Mouse (Mus musculus) forebrain, postnatal 0 days (tissue): ENCODE measurements around the gene Agrn. TPM values are rescaled to one million over a fixed set of nuclear protein-coding genes. Genes with fewer than 3 reads are reported as not detected.

Source experiments
- ATAC-seq: fragments of 200-750 bp; cut with Nextera tagmentation; 2 replicates; pipeline ENCODE4 v1.8.0; 2017; ENCODE audit warnings: mild to moderate bottlenecking, moderate library complexity
- DNase-seq: peaks from one replicate; pipeline ENCODE4 v3.0.0-alpha.2; 2015
- H3K27ac ChIP-seq: fragments of 300-500 bp; sonication (generic); 2 replicates; pipeline ENCODE4 v1.5.1; 2014; ENCODE audit warnings: low read depth, mild to moderate bottlenecking, antibody characterized with exemption, low read length, moderate library complexity, mixed read lengths
- H3K27me3 ChIP-seq: fragments of 300-500 bp; sonication (generic); 2 replicates; pipeline ENCODE4 v1.6.1; 2014; ENCODE audit warnings: mild to moderate bottlenecking, low read length, mixed read lengths; ENCODE audit not compliant: insufficient read depth
- H3K36me3 ChIP-seq: fragments of 300-500 bp; sonication (generic); 2 replicates; pipeline ENCODE4 v1.6.1; 2014; ENCODE audit warnings: mild to moderate bottlenecking, moderate library complexity; ENCODE audit not compliant: insufficient read depth
- H3K4me1 ChIP-seq: fragments of 300-500 bp; sonication (generic); 2 replicates; pipeline ENCODE4 v1.6.1; 2014; ENCODE audit warnings: antibody characterized with exemption; ENCODE audit not compliant: insufficient read depth
- H3K4me2 ChIP-seq: fragments of 300-500 bp; sonication (generic); 2 replicates; pipeline ENCODE4 v1.6.1; 2014; ENCODE audit warnings: low read depth, mild to moderate bottlenecking, moderate library complexity
- H3K4me3 ChIP-seq: fragments of 300-500 bp; sonication (generic); 2 replicates; pipeline ENCODE4 v1.5.1; 2014; ENCODE audit warnings: low read depth, low read length, mixed read lengths
- H3K9ac ChIP-seq: fragments of 300-500 bp; sonication (generic); 2 replicates; pipeline ENCODE4 v1.6.1; 2014; ENCODE audit warnings: mild to moderate bottlenecking
- H3K9me3 ChIP-seq: fragments of 300-500 bp; sonication (generic); 2 replicates; pipeline ENCODE4 v1.6.1; 2016; ENCODE audit warnings: low read length
- CTCF ChIP-seq: sonication (generic); IDR thresholded peaks from 2 replicates; pipeline ENCODE4 v1.5.1; 2016; ENCODE audit warnings: antibody characterized with exemption, control low read depth, low read depth
- WGBS: fragments of 180-500 bp; shearing (Covaris S2); extraction: QIAGEN DNeasy Blood & Tissue Kit; methylation state at CpG from one replicate; pipeline ENCODE4 v1.1.7; 2014; 5-methylcytosine and 5-hydroxymethylcytosine counted together
- polyA plus RNA-seq: library from polyadenylated mRNA; unstranded; fragments of >200 nt; fragmentation: Nextera tagmentation; extraction: Ambion mirVana; gene quantifications from 2 replicates; pipeline ENCODE4 v1.2.1, GENCODE M21; 2015
- total RNA-seq: library from RNA; depleted of rRNA; stranded (reverse); fragments of >200 nt; gene quantifications from 2 replicates; pipeline ENCODE4 v1.2.3, GENCODE M21; 2014

Agrn gene
- total and polyA plus RNA-seq, 2 experiments from 2014 or later: 61.3 to 261 TPM

GRCm38 (mm10) chr4:156215649-156216048 lies 18.4 kb upstream of the Agrn start, which contains the start of gene Perm1:
Gene Perm1 (plus strand): TSS chr4:156215868.
- WGBS: 80% methylated on average over 4 of the region's 4 CpGs
- TF ChIP-seq CTCF: no peak
- Histone ChIP-seq H3K9ac (no peak within 1 kb of the TSS), H3K27me3 (no peaks in the 10 kb centered on the region), H3K27ac (no peak within 1 kb of the TSS), H3K9me3 (no peaks in the 10 kb centered on the region), H3K4me1 (no peaks in the 10 kb centered on the region), H3K4me3 (no peak within 1 kb of the TSS), H3K4me2 (no peak within 1 kb of the TSS), H3K36me3 (0 out of 2 replicates have a peak, but pooled peaks cover 6% of the 10 kb centered on the region)
- DNase-seq (no peak), ATAC-seq (no peak)

DNA sequence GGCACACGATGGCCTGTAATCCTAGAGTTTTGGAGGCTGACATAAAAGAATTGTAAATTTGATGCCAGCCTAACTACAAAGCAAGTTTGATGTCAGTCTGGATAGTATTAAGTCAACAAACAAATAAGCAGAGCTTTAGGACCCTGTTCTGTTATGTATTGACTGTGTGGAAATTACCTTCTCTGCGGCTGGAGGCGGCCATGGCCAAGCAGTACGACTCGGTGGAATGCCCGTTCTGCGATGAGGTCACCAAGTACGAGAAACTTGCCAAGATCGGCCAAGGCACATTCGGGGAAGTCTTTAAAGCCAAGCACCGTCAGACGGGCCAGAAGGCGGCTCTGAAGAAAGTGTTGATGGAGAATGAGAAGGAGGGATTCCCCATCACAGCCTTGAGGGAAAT lies 15.8 kb upstream of the Agrn start:
- no peaks in the 10 kb centered on the region for H3K9me3 ChIP-seq
- ATAC-seq (no peak), DNase-seq (no peak)
- TF ChIP-seq CTCF: no peak
- H3K9ac ChIP-seq: no peak overlapping the region
- H3K36me3 ChIP-seq: no peaks in the 10 kb centered on the region
- H3K4me1 ChIP-seq: no peaks in the 10 kb centered on the region
- H3K4me3 ChIP-seq: no peak overlapping the region
- no peak overlapping the region for H3K27ac ChIP-seq
- WGBS: 93% methylated on average over 13 of the region's 13 CpGs
- H3K4me2 ChIP-seq: no peak overlapping the region
- no peaks in the 10 kb centered on the region for H3K27me3 ChIP-seq

- 82% methylated on average over 13 of the region's 13 CpGs for WGBS
- DNase-seq: no peak
- no peaks in the 10 kb centered on the region for H3K27me3 ChIP-seq
- no peak for ATAC-seq
- no peaks in the 10 kb centered on the region for H3K9me3 ChIP-seq
- TF ChIP-seq CTCF: no peak
- no peaks in the 10 kb centered on the region for H3K4me1 ChIP-seq
- no peak overlapping the region for H3K4me3 ChIP-seq
- H3K27ac ChIP-seq: no peak overlapping the region
- H3K9ac ChIP-seq: no peak overlapping the region
- H3K36me3 ChIP-seq: no peaks in the 10 kb centered on the region
- no peak overlapping the region for H3K4me2 ChIP-seq
These were observed 12.8 kb upstream of the Agrn start for GRCm38 (mm10) chr4:156209963-156210635.

GRCm38 (mm10) chr4:156208872-156209271 lies 11.6 kb upstream of the Agrn start:
- ATAC-seq (no peak), DNase-seq (no peak)
- H3K4me3 ChIP-seq: no peak overlapping the region
- no peaks in the 10 kb centered on the region for H3K27me3 ChIP-seq
- H3K9me3 ChIP-seq: no peaks in the 10 kb centered on the region
- H3K27ac ChIP-seq: no peak overlapping the region
- TF ChIP-seq CTCF: no peak
- H3K9ac ChIP-seq: no peak overlapping the region
- H3K36me3 ChIP-seq: no peaks in the 10 kb centered on the region
- WGBS: 90% methylated on average over 4 of the region's 4 CpGs
- H3K4me2 ChIP-seq: no peak overlapping the region
- H3K4me1 ChIP-seq: peaks cover 4% of the 10 kb centered on the region; the same call in 1 of the 2 replicates

DNA sequence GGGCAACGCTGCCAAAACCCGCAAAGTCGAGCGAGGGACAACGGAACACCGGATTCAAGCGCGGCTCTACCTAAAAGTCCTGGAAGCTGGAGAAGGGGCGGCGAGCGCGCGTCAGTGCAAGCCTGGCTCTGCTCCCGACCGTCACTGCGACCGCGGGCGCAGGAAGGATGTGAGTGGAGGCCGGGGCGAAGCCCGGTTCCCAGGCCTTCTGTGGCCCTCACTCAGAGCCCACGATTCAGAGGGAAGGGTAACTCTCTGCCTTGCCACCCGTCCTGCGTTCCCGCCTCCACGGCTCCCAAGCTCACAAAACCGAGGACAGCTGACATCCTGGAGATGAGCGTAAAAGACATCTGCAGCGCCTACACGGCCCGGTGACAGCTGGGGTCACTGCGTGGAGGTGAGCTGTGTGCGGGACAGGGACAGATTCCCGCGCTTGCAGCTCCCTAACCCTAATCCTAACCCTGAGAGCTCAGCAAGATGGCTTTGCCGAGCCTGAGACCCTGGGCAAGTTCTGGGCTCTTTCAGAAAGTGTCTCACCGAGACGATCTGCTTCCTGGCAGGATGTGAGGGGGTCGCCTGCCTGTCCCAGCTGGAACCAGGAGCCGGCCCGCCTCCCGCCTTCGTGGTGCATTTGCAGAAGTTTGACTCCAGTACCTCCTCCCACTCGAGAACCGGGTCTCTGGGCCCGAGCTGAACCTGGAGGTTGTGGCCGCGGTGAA lies 6.3 kb upstream of the Agrn start:
- Histone ChIP-seq H3K27ac (peak overlapping the region; percentile 67), H3K27me3 (no peaks in the 10 kb centered on the region), H3K36me3 (no peaks in the 10 kb centered on the region), H3K4me3 (peak overlapping the region; percentile 58), H3K4me2 (peak overlapping the region; percentile 95), H3K9me3 (no peaks in the 10 kb centered on the region), H3K4me1 (peaks cover 13% of the 10 kb centered on the region; the same call in 1 of the 2 replicates), H3K9ac (peak overlapping the region; percentile 53)
- TF ChIP-seq CTCF: no peak
- ATAC-seq: peak; percentile 56
- peak; percentile 41 for DNase-seq
- WGBS: 1% methylated on average over 49 of the region's 49 CpGs

DNA sequence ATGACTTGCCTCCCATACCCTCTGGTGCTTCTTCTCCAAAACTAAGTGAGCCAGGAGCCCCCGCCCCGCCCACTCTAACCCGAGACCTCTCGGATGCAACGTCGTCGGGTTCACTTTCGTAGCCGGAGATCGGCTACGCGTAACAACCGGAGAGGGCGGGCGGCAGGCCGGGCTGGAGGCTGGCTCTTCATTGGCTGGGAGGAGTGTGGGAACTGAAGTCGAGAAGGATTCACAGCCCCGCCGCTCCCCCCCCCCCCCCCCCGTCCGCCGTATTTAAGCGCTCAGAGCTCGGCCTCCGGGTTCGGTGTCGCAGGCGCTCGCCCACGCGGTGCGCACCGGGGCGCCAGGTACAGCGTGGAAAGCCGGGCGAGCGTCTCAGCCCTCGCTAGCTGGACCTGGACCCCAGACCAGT lies 5.7 kb upstream of the Agrn start, which contains the start of gene AW011738:
Gene AW011738, plus strand, starts transcription at position 304 of the 412 bp plus-strand sequence.
- TF ChIP-seq CTCF: no peak
- H3K27me3 ChIP-seq: no peaks in the 10 kb centered on the region
- H3K4me3 ChIP-seq: peak within 1 kb of the TSS; percentile 58
- peak within 1 kb of the TSS; percentile 95 for H3K4me2 ChIP-seq
- no peaks in the 10 kb centered on the region for H3K36me3 ChIP-seq
- peak within 1 kb of the TSS; percentile 67 for H3K27ac ChIP-seq
- WGBS: under 1% methylated on average over 36 of the region's 39 CpGs
- DNase-seq: peak; percentile 74
- peaks cover 13% of the 10 kb centered on the region; the same call in 1 of the 2 replicates for H3K4me1 ChIP-seq
- no peaks in the 10 kb centered on the region for H3K9me3 ChIP-seq
- peak within 1 kb of the TSS; percentile 53 for H3K9ac ChIP-seq
- peak; percentile 85 for ATAC-seq

GRCm38 (mm10) chr4:156202462-156202893 lies 5.2 kb upstream of the Agrn start:
- WGBS: 44% methylated on average over 12 of the region's 12 CpGs
- H3K27ac ChIP-seq: peak overlapping the region; percentile 57; the same call in 1 of the 2 replicates
- H3K4me1 ChIP-seq: peaks cover 13% of the 10 kb centered on the region; the same call in 1 of the 2 replicates
- H3K9me3 ChIP-seq: no peaks in the 10 kb centered on the region
- H3K4me2 ChIP-seq: peak overlapping the region; percentile 95
- 0 out of 2 replicates have a peak overlapping the region, but pooled peaks have one; percentile 53 for H3K9ac ChIP-seq
- DNase-seq: no peak
- H3K27me3 ChIP-seq: no peaks in the 10 kb centered on the region
- peak overlapping the region; percentile 58 for H3K4me3 ChIP-seq
- no peaks in the 10 kb centered on the region for H3K36me3 ChIP-seq
- ATAC-seq: no peak
- TF ChIP-seq CTCF: no peak
